Mouse (Mus musculus) kidney, adult 2 months (tissue): Measurements from ENCODE around the gene Olfm1.

ENCODE experiments used
- CTCF ChIP-seq: fragments of 200-500 bp; conservative IDR thresholded peaks from 2 replicates; pipeline ENCODE4 v1.5.1; 2011; ENCODE audit warnings: low read depth, mild to moderate bottlenecking, control low read depth, low read length, moderate library complexity, mixed read lengths; ENCODE audit not compliant: insufficient read depth, insufficient read length
- POLR2A ChIP-seq: fragments of 200-500 bp; IDR thresholded peaks from one replicate; pipeline ENCODE4 v1.6.1; 2011; ENCODE audit warnings: low read depth, low read length, control low read depth

GRCm38 (mm10) chr2:28235129-28235528 lies 42.3 kb downstream of the Olfm1 start:
- no peak for TF ChIP-seq POLR2A
- no peak for TF ChIP-seq CTCF
